Mouse (Mus musculus) monocyte, adult 59 days (primary cell): ENCODE results near the gene Atp8a2. TPM values are rescaled to one million over a fixed set of nuclear protein-coding genes. Genes with fewer than 3 reads are reported as not detected.

ENCODE experiments used
- total RNA-seq, 2 experiments: library from RNA; stranded (reverse); gene quantifications; one replicate each; pipeline ENCODE4 v1.2.4; 2023

The Atp8a2 gene
- total RNA-seq = 1 to 10 TPM in 1 of 2 experiments, under 1 TPM in 1; 0.27 to 1.7 TPM

GRCm38 (mm10) chr14:60196884-60197283 lies at the start of gene Atp8a2:
Atp8a2 (minus strand) TSS chr14:60197179.

GRCm38 (mm10) chr14:59625158-59625805 lies 571.7 kb downstream of the Atp8a2 start, which contains the start of gene Shisa2:
Shisa2 (plus strand) TSS chr14:59625308.

GRCm38 (mm10) chr14:59597398-59598259 lies 599.4 kb downstream of the Atp8a2 start, which contains the start of gene Cdadc1:
Cdadc1 (minus strand) TSS chr14:59597959.

Other genes with a start within 250 kb of the Atp8a2 start
- gene Nupl1, start 54.3 kb upstream of the Atp8a2 start, total RNA-seq = under 1 TPM in 1 of 2 experiments, not detected in 1; 0.21 TPM
- gene Gm49336, start 54.3 kb upstream of the Atp8a2 start, total RNA-seq = 10 to 100 TPM; 40.6 to 47.7 TPM
- gene Mtmr6, start 68.0 kb upstream of the Atp8a2 start, total RNA-seq = 10 to 100 TPM; 93.7 to 95.5 TPM
- not detected for gene Amer2, start 176.1 kb upstream of the Atp8a2 start, total RNA-seq